Mouse (Mus musculus): Measurements from ENCODE around the gene Itpkb.

GRCm38 (mm10) chr1:180330145-180330706 lies at the start of gene Itpkb:
- peak; percentile 76 for TF ChIP-seq EP300 (IDR thresholded peaks at IDR 0.05; ENCODE audit: low read length)
- no peak for TF ChIP-seq CTCF (conservative IDR thresholded peaks at IDR 0.05 in 1 of 2, IDR thresholded peaks at IDR 0.05 in 1 of 2; ENCODE audit: low read depth in 2 of 2, low read length in 2 of 2)
- peak; percentile 84 for TF ChIP-seq POLR2A (IDR thresholded peaks at IDR 0.05; ENCODE audit: low read depth, low read length)
- no peak for TF ChIP-seq MAX (IDR thresholded peaks at IDR 0.05; ENCODE audit: low read length)
- 0 out of 2 replicates have a peak, but pooled peaks have one; percentile 32 for TF ChIP-seq MAFK (IDR thresholded peaks at IDR 0.05; ENCODE audit: insufficient replicate concordance, low read length)
- peak; percentile 81 for TF ChIP-seq ETS1 (conservative IDR thresholded peaks at IDR 0.05; ENCODE audit: low read depth, low read length)

Measured in CH12.LX (cell line).